Mouse (Mus musculus) right cerebral cortex, postnatal 36 days (tissue): ENCODE results near the gene Rasl10a.
"Not testable (repeated sequence)": the region's sequence is repeated elsewhere in the genome, so short reads cannot be mapped to it uniquely, and the experiment has no call there.

Experiments
- DNase-seq, 2 experiments: peaks; one replicate each; pipeline ENCODE4 v3.0.0; 2022; ENCODE audit warnings: low spot score in 2 of 2, mixed read lengths in 1 of 2

Gene Rasl10a

GRCm38 (mm10) chr11:5074882-5075281 is 17.0 kb downstream of the Rasl10a start:
- DNase-seq: no peak

DNA sequence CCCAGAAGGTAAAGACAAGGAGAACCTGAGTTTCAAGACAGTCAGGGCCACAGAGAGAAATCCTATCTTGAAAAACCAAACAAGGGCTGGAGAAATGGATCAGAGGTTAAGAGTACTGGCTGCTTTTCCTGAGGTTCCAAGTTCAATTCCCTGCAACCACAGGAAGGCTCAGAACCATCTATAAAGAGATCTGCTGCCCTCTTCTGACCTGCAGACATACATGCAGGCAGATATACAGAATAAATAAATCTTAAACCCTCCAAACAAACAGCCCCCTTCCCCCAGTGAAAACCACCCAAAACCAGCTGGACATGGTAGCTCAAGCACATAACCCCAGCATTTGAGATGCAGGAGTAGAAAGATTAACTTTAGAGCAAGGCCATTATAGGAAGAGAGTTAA is 17.8 kb downstream of the Rasl10a start:
- DNase-seq: no peak

DNA sequence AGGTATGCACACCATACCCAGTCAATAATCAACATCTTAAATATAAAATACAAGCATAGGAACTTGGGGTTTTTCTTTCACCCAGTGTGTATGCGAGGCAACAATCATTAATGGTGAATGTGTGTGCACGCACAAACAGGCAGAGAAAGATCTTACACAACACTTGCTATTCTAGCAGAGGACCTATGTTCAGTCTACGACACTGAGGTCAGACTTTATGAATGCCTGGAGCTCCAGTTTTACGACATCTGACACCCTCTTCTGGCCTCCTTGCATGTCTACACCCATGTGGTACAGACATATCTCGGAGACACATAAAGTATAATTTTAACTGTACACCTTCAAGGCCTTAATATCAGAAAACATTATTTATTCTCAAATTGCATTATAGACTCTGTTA is 18.9 kb downstream of the Rasl10a start:
- not testable (repeated sequence) for DNase-seq

DNA sequence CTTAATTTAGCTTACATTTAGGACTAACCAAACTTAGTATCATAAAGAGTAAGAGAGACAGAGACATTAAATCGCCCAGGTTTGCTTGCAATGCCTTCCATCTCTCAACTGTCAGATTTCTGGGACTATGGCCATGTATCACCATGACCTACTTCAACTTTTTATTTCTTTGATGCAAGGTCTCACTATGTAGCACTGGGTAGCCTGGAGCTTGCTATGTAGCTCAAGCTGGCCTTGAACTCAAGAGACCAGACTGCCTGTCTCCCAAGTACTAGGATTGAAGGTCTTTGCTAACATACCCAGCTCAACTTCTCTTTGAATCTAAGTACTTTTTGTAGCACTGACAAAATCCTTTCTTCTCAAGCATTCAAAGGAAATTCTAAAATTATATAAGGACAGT is 31.2 kb downstream of the Rasl10a start:
- DNase-seq: no peak

DNA sequence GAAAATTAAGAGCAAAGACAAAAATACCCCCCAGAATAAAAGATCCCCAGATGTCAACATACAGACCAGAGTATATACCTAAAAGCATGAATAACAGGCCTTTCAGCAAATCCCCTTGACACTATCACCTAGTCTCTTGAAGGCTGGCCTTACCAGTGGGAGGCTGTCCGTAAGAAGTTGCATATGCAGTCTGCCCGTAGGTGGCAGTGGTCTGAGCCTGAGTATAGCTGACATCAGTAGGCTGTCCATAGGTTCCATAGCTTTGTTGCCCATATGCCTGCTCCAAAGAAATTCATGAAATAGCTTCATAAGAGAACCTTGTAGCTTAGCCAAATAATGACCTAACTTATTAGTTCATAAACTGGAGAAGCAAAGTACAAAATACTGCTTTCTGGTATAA is 33.8 kb downstream of the Rasl10a start:
- DNase-seq: no peak

- no peak for DNase-seq
Observed at GRCm38 (mm10) chr11:5095877-5096276, 37.9 kb downstream of the Rasl10a start.

- no peak for DNase-seq
Observed at GRCm38 (mm10) chr11:5096480-5097020, 38.6 kb downstream of the Rasl10a start.

DNA sequence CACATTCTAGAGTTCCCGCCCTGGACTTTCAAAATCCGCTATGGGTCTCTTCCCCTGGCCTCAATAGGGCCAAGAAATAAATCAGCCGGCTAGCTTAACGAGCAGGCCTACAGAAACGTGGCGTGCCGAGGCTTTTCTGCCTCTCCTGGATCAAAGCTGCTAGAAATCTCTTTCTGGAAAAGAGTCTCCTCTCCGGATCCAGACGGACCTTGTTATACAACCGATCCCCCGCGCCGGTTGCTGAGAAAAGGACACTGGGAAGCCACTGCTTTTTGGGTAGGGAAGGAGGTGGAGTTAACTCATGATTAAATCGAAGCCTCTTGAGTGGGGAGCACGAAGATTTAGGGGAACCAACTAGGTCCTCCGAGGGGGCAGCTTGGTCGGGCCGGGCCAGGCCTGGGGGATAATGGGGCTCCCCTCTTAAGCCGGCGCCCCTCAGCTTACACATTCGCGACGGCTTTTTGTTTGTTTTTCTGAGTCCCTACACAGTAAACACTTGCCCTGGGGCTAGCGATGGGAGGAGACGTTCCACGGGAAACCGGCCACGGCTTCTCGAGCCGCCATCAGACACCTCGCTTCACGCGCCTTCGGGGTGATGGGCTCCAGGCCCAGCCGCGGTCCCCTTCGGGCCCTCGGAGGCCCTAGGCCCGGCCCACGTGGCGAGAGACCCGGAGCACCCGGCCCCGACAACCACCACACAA is 40.3 kb downstream of the Rasl10a start:
- DNase-seq: peak; percentile 50 to 62

DNA sequence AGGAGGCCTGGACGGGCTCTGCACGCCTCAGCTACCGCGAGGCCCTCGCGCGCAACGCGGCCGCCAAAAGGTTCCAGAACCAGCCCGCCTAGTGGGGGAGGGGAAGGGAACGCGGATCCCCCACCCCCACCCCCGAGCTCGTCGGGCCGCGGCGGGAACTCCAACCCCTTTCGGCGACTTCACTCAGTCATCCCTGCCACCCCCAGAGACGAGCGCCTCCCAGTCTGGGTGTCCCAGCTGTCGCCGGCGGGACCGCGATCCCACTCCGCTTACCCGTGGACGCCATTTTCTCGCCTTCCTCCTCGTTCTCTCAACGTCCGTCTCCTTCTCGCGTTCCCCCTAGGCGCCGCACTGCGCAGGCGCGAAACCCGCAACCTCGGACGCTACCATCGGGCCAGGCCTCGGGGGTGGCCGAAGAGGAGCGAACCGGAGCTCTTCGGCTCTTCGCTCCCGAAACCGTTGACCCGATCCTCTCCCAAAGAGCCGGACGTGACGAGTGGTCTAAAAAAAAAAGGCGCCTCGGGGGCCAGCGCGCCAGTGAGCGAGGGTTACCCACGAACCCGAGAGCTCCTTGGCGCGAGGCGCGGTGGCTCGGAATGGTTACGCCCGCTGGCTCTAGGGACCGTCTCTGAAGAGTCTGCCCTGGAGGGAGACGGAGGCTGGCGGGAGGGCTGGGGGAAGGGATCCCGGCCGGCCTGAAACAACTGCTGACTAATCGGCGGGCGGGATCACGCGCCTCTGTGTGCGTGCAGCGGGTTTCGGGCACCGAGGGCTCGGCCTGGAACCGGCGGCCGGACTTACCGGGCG is 41.0 kb downstream of the Rasl10a start, which contains the start of the genes Rhbdd3 and Ewsr1:
Gene Rhbdd3, plus strand, starts transcription at position 191 of the 807 bp plus-strand sequence.
Gene Ewsr1, minus strand, starts transcription at position 531 of the 807 bp plus-strand sequence.
- DNase-seq: peak; percentile 91 to 92

DNA sequence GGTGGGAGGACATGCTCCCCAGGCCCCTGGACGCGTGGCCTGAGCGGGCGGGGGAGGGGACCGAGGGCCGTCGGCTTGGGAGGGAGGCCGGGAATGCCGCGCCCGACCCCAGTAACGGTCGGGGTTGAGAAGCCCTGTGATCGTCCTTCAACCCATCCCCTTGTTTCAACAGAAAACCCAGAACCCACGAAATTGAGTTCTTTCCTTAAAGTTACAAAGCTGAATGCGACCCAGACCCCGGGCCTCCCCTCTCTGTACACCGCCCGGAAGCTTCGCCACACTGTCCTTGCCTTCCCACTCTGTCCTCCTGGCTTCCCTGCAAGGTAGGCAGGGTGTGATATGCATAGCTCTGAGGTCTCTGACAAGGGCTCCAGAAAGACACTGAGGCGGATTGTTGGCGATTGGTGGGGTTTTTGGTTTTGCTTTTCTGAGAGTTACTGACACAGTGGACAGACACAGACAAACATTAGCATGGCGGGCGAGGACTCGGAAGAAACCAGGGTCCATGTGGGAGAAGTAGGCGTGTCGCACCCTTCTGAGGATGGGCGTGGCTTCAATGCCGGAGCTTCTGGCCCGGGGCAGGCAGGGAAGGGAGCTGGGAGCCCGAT is 41.8 kb downstream of the Rasl10a start:
- DNase-seq: peak; percentile 65 to 75

DNA sequence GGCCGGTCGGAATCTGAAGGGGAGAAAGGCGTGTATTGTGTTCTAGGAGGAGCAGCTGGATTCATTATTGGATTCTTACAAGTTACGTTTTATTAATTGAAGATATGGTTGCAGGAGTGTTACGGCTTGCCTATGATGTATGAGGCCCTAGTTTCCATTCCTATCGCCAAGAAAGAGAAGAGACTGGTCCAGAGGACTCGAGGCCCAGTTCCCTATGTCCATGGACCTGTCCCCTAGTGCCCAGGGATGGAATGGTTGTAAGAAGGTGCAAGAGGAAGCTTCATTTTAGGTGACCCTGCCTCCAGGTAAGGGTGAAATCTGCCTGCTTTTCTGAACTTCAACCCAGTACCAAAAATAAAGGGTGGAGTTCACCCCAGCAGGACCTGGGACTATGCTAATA is 42.4 kb downstream of the Rasl10a start:
- DNase-seq: no peak

GRCm38 (mm10) chr11:5100801-5101200 is 42.9 kb downstream of the Rasl10a start:
- DNase-seq: no peak

DNA sequence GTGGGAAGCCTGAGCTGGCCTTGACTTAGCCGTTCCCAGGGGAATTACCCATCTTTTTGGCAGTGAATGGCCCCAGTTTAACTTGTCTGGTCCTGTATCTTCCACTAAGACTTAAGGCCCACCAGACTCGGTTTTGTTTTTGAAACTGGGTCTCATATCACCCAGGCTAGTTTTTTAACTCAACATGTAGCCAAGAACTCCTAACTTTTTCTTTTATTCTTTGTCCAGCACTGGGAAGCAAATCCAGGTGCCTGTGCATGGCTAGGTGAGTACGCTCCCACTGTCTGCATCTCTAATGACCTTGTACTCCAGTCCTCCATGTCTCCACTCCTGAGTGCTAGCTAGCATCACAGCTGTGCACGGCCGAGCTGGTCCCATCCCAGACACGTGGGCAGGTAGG is 43.7 kb downstream of the Rasl10a start:
- DNase-seq: no peak

GRCm38 (mm10) chr11:5102384-5102783 is 44.5 kb downstream of the Rasl10a start:
- no peak for DNase-seq

DNA sequence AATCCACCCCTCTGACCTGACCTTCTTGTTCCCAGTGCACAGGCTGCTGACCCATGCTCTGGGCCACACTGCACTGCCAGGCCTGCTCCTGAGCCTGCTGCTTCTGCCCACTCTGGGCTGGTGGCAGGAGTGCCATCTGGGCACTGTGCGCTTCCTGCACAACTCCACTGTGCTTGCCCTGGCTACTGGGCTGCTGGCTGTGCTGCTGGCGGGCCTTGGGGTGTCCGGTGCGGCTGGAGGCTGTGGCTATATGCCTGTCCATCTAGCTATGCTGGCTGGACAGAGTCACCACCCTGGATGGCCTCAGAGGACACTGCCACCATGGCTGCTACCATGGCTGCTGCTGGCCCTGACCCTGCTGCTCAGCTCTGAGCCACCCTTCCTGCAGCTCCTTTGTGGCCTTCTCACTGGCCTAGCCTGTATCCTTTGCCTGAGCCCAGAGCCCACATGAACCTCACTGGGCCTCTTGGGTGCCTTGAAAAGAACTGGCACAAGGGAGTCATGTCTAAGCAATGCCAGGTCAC is 46.1 kb downstream of the Rasl10a start:
- no peak for DNase-seq

DNA sequence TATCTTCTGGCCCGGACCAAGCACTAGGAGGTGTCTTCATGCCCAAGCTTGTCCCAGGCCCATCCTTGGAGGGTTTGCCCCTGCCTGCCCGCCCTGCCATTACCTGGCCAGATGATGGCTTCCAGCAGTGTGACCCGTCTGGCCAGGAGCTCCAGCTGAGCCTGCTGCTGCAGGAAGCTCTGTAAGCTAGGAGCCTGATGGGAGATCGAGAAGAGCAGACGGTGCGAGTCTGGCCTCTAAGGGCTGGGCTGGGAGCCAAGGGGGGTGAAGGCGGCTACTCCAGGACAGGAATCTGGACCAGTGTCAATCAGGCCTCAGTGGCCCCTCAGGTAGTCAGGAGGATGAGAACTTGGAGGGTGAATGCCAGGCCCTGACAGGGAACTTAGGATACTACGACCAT is 51.5 kb downstream of the Rasl10a start:
- no peak for DNase-seq
